Mouse (Mus musculus) olfactory bulb, adult 2 months (tissue): Measurements from ENCODE around the gene Ube2s.

Experiments
- CTCF ChIP-seq: fragments of 200-500 bp; IDR thresholded peaks from 2 replicates; pipeline ENCODE4 v1.5.1; 2012; ENCODE audit warnings: low read depth, mild to moderate bottlenecking, low read length, moderate library complexity; ENCODE audit not compliant: insufficient read depth
- POLR2A ChIP-seq: fragments of 200-500 bp; IDR thresholded peaks from 2 replicates; pipeline ENCODE4 v1.6.1; 2012; ENCODE audit warnings: mild to moderate bottlenecking, low read depth, low read length, moderate library complexity; ENCODE audit not compliant: insufficient read depth

DNA sequence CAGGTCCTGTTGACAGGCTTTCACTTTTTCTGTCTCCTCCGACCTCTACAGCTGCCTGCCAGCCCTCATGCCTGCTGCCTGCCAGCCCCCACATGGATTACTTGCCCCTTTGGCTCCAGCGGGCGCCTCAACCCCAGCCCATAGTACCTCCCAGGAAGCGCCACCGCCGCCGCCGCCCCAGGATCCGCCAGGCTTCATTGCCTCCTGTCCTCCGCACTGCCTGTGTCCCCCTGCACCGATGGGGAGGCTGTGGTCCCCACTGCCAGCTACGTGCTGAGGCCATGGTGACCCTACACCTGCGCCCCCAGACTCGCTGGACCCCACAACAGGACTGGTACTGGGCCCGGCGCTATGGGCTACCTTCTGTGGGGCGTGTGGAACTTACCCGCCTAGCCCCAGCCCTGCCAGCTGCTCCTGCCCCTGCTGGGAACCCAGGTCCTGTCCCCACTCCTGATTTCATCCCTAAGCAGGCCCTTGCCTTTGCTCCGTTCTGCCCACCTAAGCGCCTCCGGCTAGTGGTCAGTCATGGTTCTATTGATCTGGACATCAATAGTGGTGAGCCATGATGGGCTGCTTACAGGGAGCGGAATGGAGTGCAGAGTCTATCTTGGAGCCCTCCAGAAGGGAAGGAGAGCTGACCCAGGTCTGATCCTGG is 65.9 kb downstream of the Ube2s start:
- TF ChIP-seq CTCF (no peak), POLR2A (no peak)
